Mouse (Mus musculus): Measurements from ENCODE around the gene Ttyh2.

Gene Ttyh2

DNA sequence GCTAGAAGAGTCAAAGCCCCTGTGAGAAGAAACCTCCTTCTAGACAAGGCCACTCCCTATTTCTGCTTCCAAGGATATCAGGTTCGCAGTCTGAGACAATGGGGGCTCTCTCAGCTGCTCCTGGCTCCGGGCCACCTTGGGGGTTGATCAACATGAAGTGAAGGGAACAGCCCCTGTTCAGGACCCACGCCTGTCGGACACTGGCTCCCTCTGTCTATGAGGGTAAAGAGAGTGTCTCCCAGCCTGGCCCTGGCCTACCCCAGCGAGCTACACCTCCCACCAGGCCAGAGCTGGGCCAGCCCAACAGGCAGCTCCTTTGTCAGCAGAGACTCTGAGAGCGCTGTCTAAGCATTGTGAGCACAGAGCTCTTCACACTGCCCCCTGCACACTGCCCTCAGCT, 94.7 kb downstream of the Ttyh2 start:
- DNase-seq (ENCODE audit: low spot score) = no peak
